Mouse (Mus musculus): ENCODE measurements around the gene Plekhg5.

DNA sequence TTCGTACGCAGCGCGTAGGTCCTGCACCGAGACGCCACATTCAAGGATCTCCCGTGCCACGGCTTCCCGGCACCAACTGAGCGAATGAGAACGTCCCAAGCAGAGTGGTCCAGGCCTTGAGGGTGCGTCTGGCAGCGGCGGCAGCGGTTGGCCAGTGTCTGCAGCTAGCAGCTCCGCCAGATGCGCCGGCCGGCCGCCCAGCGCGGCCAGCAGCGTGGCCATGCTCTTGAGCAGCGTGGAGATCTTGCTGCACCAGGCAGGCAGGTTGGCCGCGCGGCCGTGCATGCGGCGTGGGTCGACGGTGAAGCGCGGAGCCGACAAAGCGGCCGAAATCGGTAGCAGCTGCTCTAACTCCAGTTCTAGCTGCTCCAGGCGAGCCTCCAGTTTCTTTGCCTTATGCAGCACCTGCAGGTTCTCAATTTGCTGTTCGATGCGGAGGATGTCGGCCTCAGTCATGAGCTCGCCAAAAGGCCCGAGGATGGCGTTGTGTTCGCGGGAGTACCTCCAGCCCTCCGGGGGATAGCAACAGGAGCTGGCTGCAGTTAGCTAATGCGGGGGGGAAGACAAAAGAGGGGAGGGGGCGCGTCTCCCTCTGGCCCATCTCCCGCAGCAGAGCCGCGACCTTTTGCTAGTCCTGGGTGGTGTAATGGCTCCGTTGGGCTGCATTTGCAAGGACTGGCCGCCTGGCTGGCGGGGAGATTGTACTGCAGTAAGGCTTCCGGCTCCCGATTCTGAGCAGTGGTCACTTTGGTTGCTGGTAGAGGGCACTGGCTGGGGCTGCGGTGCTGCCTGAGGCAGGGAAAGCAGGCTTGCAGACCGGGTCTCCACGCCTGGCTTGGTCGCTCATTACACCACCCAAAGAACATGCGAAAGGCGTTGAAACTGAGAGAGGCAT lies 54.0 kb downstream of the Plekhg5 start:
- TF ChIP-seq EP300 (IDR thresholded peaks at IDR 0.05; ENCODE audit: low read depth) (no peak), CTCF (IDR thresholded peaks at IDR 0.05; ENCODE audit: low read depth) (no peak)

All from heart, postnatal 0 days (tissue).